Mouse (Mus musculus) lung, embryonic 14.5 days (tissue): ENCODE results near the gene Pp2d1. TPM values are rescaled to one million over a fixed set of nuclear protein-coding genes. Genes with fewer than 3 reads are reported as not detected.

Experiments used
- ATAC-seq: fragments of 200-750 bp; cut with Nextera tagmentation; 2 replicates; pipeline ENCODE4 v1.8.0; 2017; ENCODE audit warnings: mild to moderate bottlenecking, moderate TSS enrichment, moderate library complexity; ENCODE audit not compliant: insufficient read depth
- DNase-seq: peaks from one replicate; pipeline ENCODE4 v3.0.0-alpha.2; 2015
- H3K27ac ChIP-seq: fragments of 300-500 bp; sonication (generic); 2 replicates; pipeline ENCODE4 v1.5.1; 2014; ENCODE audit warnings: low read depth, mild to moderate bottlenecking, moderate library complexity
- H3K27me3 ChIP-seq: fragments of 300-500 bp; sonication (generic); 2 replicates; pipeline ENCODE4 v1.6.1; 2014; ENCODE audit warnings: low read length, control low read depth; ENCODE audit not compliant: insufficient read depth
- H3K36me3 ChIP-seq: fragments of 300-500 bp; sonication (generic); 2 replicates; pipeline ENCODE4 v1.6.1; 2014; ENCODE audit warnings: control low read depth; ENCODE audit not compliant: insufficient read depth
- H3K4me1 ChIP-seq: fragments of 300-500 bp; sonication (generic); 2 replicates; pipeline ENCODE4 v1.6.1; 2014; ENCODE audit warnings: antibody characterized with exemption, control low read depth; ENCODE audit not compliant: insufficient read depth
- H3K4me2 ChIP-seq: fragments of 300-500 bp; sonication (generic); 2 replicates; pipeline ENCODE4 v1.6.1; 2014; ENCODE audit warnings: mild to moderate bottlenecking
- H3K4me3 ChIP-seq: fragments of 300-500 bp; sonication (generic); 2 replicates; pipeline ENCODE4 v1.5.1; 2014; ENCODE audit warnings: low read depth, low read length
- H3K9ac ChIP-seq: fragments of 300-500 bp; sonication (generic); 2 replicates; pipeline ENCODE4 v1.6.1; 2014
- H3K9me3 ChIP-seq: fragments of 300-500 bp; sonication (generic); 2 replicates; pipeline ENCODE4 v1.6.1; 2016; ENCODE audit warnings: low read depth, low read length, control low read depth
- CTCF ChIP-seq: IDR thresholded peaks from 2 replicates; pipeline ENCODE4 v1.5.1; 2016; ENCODE audit warnings: antibody characterized with exemption, low read depth
- WGBS: fragments of 180-500 bp; shearing (Covaris S2); extraction: QIAGEN DNeasy Blood & Tissue Kit; methylation state at CpG from one replicate; pipeline ENCODE4 v1.1.7; 2014; 5-methylcytosine and 5-hydroxymethylcytosine counted together
- polyA plus RNA-seq: library from polyadenylated mRNA; unstranded; fragments of >200 nt; fragmentation: Nextera tagmentation; extraction: Ambion mirVana; gene quantifications from 2 replicates; pipeline ENCODE4 v1.2.1, GENCODE M21; 2014

Gene Pp2d1
- polyA plus RNA-seq, 1 experiment from 2014 or later, result 0.25 TPM

DNA sequence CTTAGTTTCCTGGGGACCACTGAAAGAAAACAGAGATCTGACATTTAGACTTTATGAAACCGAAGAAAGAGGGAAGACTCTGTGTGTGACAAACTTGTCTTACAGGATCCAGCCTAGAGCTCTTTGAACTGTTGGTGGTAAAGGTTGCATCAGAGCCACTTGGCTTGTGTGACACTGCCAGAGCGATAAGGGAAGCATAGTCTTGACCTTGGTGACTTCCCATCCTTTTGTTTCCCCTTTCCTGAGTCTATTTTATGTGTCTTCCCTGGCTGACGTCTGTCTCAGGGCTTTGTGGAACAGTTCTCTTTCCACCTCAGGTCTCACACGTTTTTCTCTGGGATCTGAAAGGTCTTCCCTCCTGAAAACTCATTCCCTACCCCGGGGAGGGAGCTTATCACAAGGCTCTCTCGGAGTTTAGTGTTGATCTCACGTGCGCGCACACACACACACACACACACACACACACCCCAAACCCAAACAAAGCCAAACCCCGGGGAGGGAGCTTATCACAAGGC lies 31.2 kb upstream of the Pp2d1 start:
- no peak for ATAC-seq
- Histone ChIP-seq H3K9me3 (no peaks in the 10 kb centered on the region), H3K27me3 (no peaks in the 10 kb centered on the region), H3K4me3 (no peak overlapping the region), H3K4me2 (peak overlapping the region; percentile 54), H3K27ac (peak overlapping the region; percentile 10; the same call in 1 of the 2 replicates), H3K4me1 (peaks cover 15% of the 10 kb centered on the region), H3K36me3 (no peaks in the 10 kb centered on the region), H3K9ac (no peak overlapping the region)
- no peak for DNase-seq
- WGBS, result 26% methylated on average over 10 of the region's 10 CpGs
- no peak for TF ChIP-seq CTCF

DNA sequence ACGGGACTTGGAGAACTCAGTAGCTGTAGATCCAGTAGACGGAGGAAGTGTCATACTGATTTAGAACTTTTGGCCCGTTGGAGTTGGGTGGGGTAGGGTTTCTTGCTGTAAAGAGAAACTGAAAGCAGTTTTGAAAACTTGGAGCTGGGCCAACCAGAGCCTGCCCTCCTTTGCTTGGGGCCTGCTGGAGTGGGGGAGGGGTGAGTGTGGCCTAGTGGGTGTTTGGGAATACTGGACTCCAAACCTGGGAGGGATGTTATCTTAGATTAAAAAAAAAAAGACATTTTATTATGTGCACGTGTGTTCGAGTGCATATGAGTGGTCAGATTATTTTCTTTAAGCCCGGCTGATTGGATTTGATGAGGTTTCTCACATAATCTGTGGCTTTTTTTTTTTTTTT lies 30.6 kb upstream of the Pp2d1 start:
- peak overlapping the region; percentile 54 for H3K4me2 ChIP-seq
- DNase-seq (peak; percentile 87), ATAC-seq (no peak)
- 15% methylated on average over 6 of the region's 6 CpGs for WGBS
- no peak overlapping the region for H3K9ac ChIP-seq
- H3K4me3 ChIP-seq, result peak overlapping the region; percentile 5; the same call in 1 of the 2 replicates
- H3K27me3 ChIP-seq, result no peaks in the 10 kb centered on the region
- TF ChIP-seq CTCF, result no peak
- H3K36me3 ChIP-seq, result no peaks in the 10 kb centered on the region
- no peaks in the 10 kb centered on the region for H3K9me3 ChIP-seq
- H3K4me1 ChIP-seq, result peaks cover 15% of the 10 kb centered on the region
- H3K27ac ChIP-seq, result peak overlapping the region; percentile 26; the same call in 1 of the 2 replicates

DNA sequence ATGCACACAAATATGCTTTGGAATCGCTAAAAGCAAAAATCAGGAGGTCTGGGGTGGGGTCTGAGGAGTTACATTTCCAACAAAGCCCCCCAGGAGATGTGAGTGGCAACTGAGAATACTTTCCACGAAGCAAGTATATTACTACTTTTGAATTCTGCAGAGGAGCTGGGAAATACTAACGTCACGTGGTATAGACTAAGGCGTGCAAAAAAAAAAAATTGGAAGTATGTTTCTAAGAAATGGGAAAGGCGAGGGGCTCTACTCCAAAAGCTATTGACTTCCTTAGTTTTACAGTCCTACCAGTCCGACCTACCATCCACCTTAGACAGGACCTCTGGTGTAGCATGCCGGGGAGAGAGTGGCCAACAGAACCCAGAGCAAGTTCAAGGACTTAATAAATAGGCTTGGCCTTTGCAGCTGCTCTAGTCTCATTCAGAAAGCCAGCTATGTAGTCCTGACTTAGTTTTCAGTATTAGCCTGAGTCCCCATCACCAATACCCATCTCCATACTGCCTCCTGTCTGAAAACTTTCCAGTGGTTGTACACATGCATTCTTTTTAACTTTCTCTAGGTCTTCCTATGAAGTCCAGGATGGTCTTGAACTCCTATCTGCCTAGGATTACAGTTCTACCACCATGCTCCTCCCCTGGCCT lies 29.6 kb upstream of the Pp2d1 start:
- H3K9me3 ChIP-seq, result no peaks in the 10 kb centered on the region
- peaks cover 15% of the 10 kb centered on the region for H3K4me1 ChIP-seq
- H3K27me3 ChIP-seq, result no peaks in the 10 kb centered on the region
- peak overlapping the region; percentile 96 for H3K4me2 ChIP-seq
- WGBS, result 41% methylated on average over 8 of the region's 8 CpGs
- peak overlapping the region; percentile 81 for H3K4me3 ChIP-seq
- no peaks in the 10 kb centered on the region for H3K36me3 ChIP-seq
- ATAC-seq (no peak), DNase-seq (no peak)
- H3K27ac ChIP-seq, result peak overlapping the region; percentile 92; the same call in 1 of the 2 replicates
- 0 out of 2 replicates have a peak, but pooled peaks have one; percentile 15 for TF ChIP-seq CTCF
- peak overlapping the region; percentile 84; the same call in 1 of the 2 replicates for H3K9ac ChIP-seq

- H3K4me1 ChIP-seq, result peaks cover 15% of the 10 kb centered on the region
- TF ChIP-seq CTCF, result no peak
- ATAC-seq (peak; percentile 89), DNase-seq (peak; percentile 87)
- H3K27me3 ChIP-seq, result no peaks in the 10 kb centered on the region
- H3K36me3 ChIP-seq, result no peaks in the 10 kb centered on the region
- under 1% methylated on average over 15 of the region's 15 CpGs for WGBS
- peak overlapping the region; percentile 81 for H3K4me3 ChIP-seq
- H3K9me3 ChIP-seq, result no peaks in the 10 kb centered on the region
- H3K4me2 ChIP-seq, result peak overlapping the region; percentile 96
- H3K27ac ChIP-seq, result peak overlapping the region; percentile 92
- peak overlapping the region; percentile 84 for H3K9ac ChIP-seq
Observed at GRCm38 (mm10) chr17:53568118-53568517, 28.9 kb upstream of the Pp2d1 start.

DNA sequence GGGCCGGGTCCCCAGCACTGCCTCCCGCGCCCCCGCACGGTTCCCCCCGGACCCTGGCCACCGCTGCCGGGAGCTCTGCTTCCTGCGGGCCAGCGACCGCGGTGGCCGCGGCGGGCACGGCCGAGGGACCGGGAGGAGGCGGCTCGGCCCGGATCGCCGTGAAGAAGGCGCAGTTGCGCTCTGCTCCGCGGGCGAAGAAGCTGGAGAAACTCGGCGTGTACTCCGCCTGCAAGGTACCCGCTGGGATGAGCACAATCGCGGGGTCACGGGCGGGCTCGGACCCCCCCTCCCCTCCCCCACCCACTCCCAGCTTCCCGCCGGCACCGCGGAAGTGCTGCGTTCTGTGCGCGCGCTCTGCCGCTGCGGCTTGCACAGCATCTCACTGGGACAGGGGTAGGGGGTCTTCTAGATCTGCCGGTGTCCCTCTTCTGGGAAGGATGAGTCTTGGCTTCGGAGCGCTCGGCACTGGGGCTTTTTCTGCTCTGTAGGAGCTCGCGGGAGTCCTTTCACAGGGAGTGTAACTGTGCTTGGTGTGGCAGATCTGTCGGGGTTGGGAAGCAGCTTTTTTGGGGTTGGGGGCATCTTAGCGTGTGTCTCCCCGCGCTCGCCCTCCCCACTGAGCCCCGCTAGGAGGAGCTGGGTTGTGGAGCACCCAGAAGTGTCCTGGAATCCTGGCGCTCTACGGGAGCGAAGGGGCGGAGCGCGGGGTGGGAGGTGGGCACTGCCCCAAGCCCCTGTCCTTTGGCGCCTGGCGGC lies 28.3 kb upstream of the Pp2d1 start:
- DNase-seq (peak; percentile 62), ATAC-seq (peak; percentile 60)
- H3K36me3 ChIP-seq, result no peaks in the 10 kb centered on the region
- peak overlapping the region; percentile 84 for H3K9ac ChIP-seq
- peak overlapping the region; percentile 92 for H3K27ac ChIP-seq
- peak overlapping the region; percentile 81 for H3K4me3 ChIP-seq
- peak overlapping the region; percentile 96 for H3K4me2 ChIP-seq
- no peaks in the 10 kb centered on the region for H3K27me3 ChIP-seq
- no peaks in the 10 kb centered on the region for H3K9me3 ChIP-seq
- H3K4me1 ChIP-seq, result peaks cover 15% of the 10 kb centered on the region
- peak; percentile 35 for TF ChIP-seq CTCF
- WGBS, result under 1% methylated on average over 58 of the region's 67 CpGs

GRCm38 (mm10) chr17:53566919-53567345 lies 27.7 kb upstream of the Pp2d1 start:
- Histone ChIP-seq H3K9ac (peak overlapping the region; percentile 84), H3K27ac (peak overlapping the region; percentile 92), H3K9me3 (no peaks in the 10 kb centered on the region), H3K27me3 (no peaks in the 10 kb centered on the region), H3K4me1 (peaks cover 15% of the 10 kb centered on the region), H3K36me3 (no peaks in the 10 kb centered on the region), H3K4me3 (peak overlapping the region; percentile 81), H3K4me2 (peak overlapping the region; percentile 96)
- TF ChIP-seq CTCF, result peak; percentile 34; the same call in 1 of the 2 replicates
- WGBS, result 0% methylated on average over 35 of the region's 51 CpGs
- ATAC-seq (peak; percentile 54), DNase-seq (peak; percentile 82)
